Mouse (Mus musculus) liver, embryonic 12.5 days (tissue): ENCODE results near the gene Naa50. TPM values are rescaled to one million over a fixed set of nuclear protein-coding genes. Genes with fewer than 3 reads are reported as not detected.
A peak's percentile ranks its signal among the peaks of the same experiment; 100 is the strongest.

ENCODE experiments used
- ATAC-seq: fragments of 200-750 bp; cut with Nextera tagmentation; 2 replicates; pipeline ENCODE4 v1.8.0; 2017; ENCODE audit warnings: moderate number of reproducible peaks, mild to moderate bottlenecking, moderate library complexity
- H3K27ac ChIP-seq: fragments of 300-500 bp; sonication (generic); 2 replicates; pipeline ENCODE4 v1.5.1; 2016; ENCODE audit warnings: mild to moderate bottlenecking
- H3K27me3 ChIP-seq: fragments of 300-500 bp; sonication (generic); replicated peaks from 2 replicates; pipeline ENCODE4 v1.6.1; 2016; ENCODE audit warnings: mild to moderate bottlenecking, moderate library complexity
- H3K36me3 ChIP-seq: fragments of 300-500 bp; sonication (generic); 2 replicates; pipeline ENCODE4 v1.6.1; 2016; ENCODE audit warnings: mild to moderate bottlenecking, moderate library complexity
- H3K4me1 ChIP-seq: fragments of 300-500 bp; sonication (generic); 2 replicates; pipeline ENCODE4 v1.6.1; 2016
- H3K4me2 ChIP-seq: fragments of 300-500 bp; sonication (generic); 2 replicates; pipeline ENCODE4 v1.6.1; 2016; ENCODE audit warnings: mild to moderate bottlenecking, moderate library complexity
- H3K4me3 ChIP-seq: fragments of 300-500 bp; sonication (generic); 2 replicates; pipeline ENCODE4 v1.5.1; 2016; ENCODE audit warnings: mild to moderate bottlenecking, moderate library complexity
- H3K9ac ChIP-seq: fragments of 300-500 bp; sonication (generic); 2 replicates; pipeline ENCODE4 v1.6.1; 2016; ENCODE audit warnings: mild to moderate bottlenecking, moderate library complexity
- H3K9me3 ChIP-seq: fragments of 300-500 bp; sonication (generic); replicated peaks from 2 replicates; pipeline ENCODE4 v1.6.1; 2016; ENCODE audit warnings: mild to moderate bottlenecking, moderate library complexity
- WGBS: fragments of 180-500 bp; shearing (Covaris S2); methylation state at CpG from one replicate; pipeline ENCODE4 v1.1.7; 2016; ENCODE audit not compliant: insufficient replicate concordance; 5-methylcytosine and 5-hydroxymethylcytosine counted together
- polyA plus RNA-seq: library from polyadenylated mRNA; unstranded; fragments of >200 nt; fragmentation: Nextera tagmentation; extraction: Ambion mirVana; gene quantifications from 2 replicates; pipeline ENCODE4 v1.2.1, GENCODE M21; 2016

Gene Naa50
- polyA plus RNA-seq, 1 experiment from 2014 or later = 129 TPM

DNA sequence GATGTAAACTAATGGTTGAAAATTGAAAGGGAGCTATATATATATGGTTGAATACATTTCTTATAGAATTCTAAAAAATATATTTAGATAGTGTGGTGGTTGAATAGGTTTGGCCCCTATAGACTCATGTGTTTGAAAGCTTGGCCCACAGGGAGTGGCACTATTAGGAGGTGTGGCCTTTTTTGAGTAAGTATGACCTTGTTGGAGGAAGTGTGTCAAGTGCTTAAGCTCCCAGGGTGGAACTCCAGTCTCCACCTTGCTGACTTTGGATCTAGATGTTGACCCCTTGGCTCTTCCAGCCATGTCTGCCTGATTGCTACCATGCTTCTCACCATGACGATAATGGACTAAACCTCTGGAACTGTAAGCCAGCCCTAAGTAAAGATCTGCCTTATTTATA, 43.0 kb downstream of the Naa50 start:
- Histone ChIP-seq H3K9me3 (no peaks in the 10 kb centered on the region), H3K4me2 (no peak overlapping the region), H3K4me1 (peaks cover 18% of the 10 kb centered on the region), H3K9ac (no peak overlapping the region), H3K4me3 (no peak overlapping the region), H3K27me3 (no peaks in the 10 kb centered on the region), H3K36me3 (peaks cover 39% of the 10 kb centered on the region), H3K27ac (no peak overlapping the region)
- ATAC-seq = 0 out of 2 replicates have a peak, but pooled peaks have one; percentile 50
- WGBS = 86% methylated on average over 1 of the region's 1 CpGs

DNA sequence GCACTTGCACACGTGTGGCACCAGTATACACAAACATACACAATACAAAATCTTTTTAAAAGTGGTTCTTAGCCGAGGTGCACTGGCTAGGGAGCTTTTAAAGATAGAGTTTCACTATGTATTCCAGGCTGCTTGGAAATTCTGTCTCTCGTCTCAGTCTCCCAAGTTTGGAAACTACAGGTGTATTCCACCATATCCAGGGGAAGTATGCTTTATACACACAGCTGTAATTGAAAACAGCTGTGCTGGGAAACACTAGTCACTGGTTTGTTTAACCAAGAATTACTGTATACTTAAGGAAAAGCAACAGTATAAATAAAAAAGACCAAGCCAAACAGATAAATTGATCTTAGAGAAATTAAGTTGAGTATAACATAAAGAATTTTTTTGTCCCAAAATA, 45.1 kb downstream of the Naa50 start:
- H3K36me3 ChIP-seq = peaks cover 35% of the 10 kb centered on the region
- H3K27me3 ChIP-seq = no peaks in the 10 kb centered on the region
- H3K4me2 ChIP-seq = no peak overlapping the region
- WGBS = 76% methylated on average over 3 of the region's 3 CpGs
- H3K4me3 ChIP-seq = no peak overlapping the region
- peaks cover 4% of the 10 kb centered on the region; the same call in 1 of the 2 replicates for H3K9me3 ChIP-seq
- no peak overlapping the region for H3K27ac ChIP-seq
- peaks cover 4% of the 10 kb centered on the region for H3K4me1 ChIP-seq
- no peak overlapping the region for H3K9ac ChIP-seq
- no peak for ATAC-seq

DNA sequence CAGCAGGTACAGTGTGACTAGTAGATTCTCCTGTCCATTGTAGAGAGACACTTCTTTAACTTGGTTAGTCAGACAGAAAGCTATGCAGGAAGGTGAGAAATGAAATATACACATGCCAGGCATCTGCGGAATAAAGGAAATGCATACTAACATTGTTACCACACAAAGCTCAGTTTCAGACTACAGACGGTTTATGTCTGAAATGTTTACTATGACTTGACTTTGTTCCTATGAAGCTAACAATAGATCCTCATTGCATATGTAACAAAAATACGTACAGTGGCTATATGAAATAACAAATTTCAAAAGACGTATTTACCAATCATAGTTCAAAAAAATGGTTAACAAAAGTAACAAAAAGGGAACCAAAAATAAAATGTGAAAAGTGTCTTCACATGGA, 47.5 kb downstream of the Naa50 start:
- Histone ChIP-seq H3K9ac (no peak overlapping the region), H3K27ac (no peak overlapping the region), H3K4me1 (peaks cover 9% of the 10 kb centered on the region), H3K9me3 (peaks cover 4% of the 10 kb centered on the region; the same call in 1 of the 2 replicates), H3K27me3 (no peaks in the 10 kb centered on the region), H3K4me2 (no peak overlapping the region), H3K36me3 (peaks cover 31% of the 10 kb centered on the region), H3K4me3 (no peak overlapping the region)
- no peak for ATAC-seq
- WGBS = 92% methylated on average over 4 of the region's 4 CpGs

DNA sequence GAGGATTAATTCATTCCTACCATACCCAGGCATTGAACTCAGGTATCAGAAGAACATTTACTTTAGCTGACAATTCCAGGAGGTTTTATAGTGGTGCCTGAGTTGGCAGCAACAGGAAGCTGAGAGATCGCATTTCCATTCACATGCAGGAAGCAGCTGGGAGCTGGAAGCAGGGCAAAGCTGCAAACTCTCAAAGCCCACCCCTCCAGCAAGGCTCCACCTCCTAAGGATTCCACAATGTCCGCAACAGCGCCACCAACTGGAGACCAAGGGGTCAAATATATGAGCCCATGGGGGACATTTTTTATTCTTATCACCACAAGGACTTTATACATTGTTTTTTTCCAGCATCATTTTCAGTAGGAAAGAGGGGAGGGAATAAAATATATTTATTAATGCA, 49.1 kb downstream of the Naa50 start:
- Histone ChIP-seq H3K4me3 (no peak overlapping the region), H3K4me1 (peaks cover 10% of the 10 kb centered on the region), H3K36me3 (peaks cover 29% of the 10 kb centered on the region), H3K4me2 (no peak overlapping the region), H3K27me3 (no peaks in the 10 kb centered on the region), H3K9me3 (peaks cover 4% of the 10 kb centered on the region; the same call in 1 of the 2 replicates), H3K9ac (no peak overlapping the region), H3K27ac (no peak overlapping the region)
- 80% methylated on average over 3 of the region's 3 CpGs for WGBS
- no peak for ATAC-seq

DNA sequence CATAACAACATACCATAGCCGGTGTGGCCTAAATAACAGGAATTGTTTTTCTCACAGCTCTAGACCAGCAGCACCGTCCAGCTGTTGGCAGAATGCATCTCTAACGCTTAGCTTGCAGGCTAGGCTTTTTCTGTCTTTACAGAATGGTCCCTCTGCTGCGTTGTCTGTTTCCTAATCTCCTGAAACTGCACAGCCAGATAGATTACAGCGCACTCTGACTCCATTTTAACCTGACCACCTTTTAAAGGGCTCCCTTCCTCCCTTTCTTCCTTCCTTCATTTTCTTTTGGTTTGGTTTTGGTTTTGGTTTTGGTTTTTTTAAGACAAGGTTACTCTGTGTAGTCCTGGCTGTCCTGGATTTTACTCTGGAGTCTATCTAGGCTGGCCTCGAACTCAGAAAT, 50.4 kb downstream of the Naa50 start:
- H3K27ac ChIP-seq = no peak overlapping the region
- no peak overlapping the region for H3K4me3 ChIP-seq
- H3K27me3 ChIP-seq = no peaks in the 10 kb centered on the region
- ATAC-seq = no peak
- peaks cover 10% of the 10 kb centered on the region for H3K4me1 ChIP-seq
- WGBS = 64% methylated on average over 6 of the region's 6 CpGs
- no peak overlapping the region for H3K9ac ChIP-seq
- H3K9me3 ChIP-seq = peaks cover 4% of the 10 kb centered on the region; the same call in 1 of the 2 replicates
- H3K4me2 ChIP-seq = no peak overlapping the region
- peaks cover 23% of the 10 kb centered on the region for H3K36me3 ChIP-seq

DNA sequence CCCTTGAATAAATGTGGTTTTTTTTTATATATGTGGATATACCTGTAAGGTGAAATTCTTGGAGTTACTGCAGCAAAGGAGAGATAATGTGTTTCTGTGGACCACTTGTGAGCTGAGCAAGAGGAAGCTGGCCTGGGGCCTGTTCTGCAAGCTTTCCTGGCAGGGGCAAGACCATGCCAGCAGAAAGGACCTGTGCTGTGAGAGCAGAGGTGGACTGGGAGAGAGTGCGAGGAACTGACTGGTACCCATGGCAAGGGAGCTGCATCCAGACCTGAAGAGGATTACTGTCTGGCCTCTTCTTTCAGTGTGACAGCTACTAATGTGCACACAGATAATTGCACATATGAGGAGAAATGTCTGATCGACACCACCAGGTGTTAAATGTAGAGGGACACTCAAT, 51.3 kb downstream of the Naa50 start:
- peaks cover 4% of the 10 kb centered on the region; the same call in 1 of the 2 replicates for H3K9me3 ChIP-seq
- no peak overlapping the region for H3K4me3 ChIP-seq
- no peak overlapping the region for H3K4me2 ChIP-seq
- no peak overlapping the region for H3K27ac ChIP-seq
- H3K4me1 ChIP-seq = peaks cover 10% of the 10 kb centered on the region
- peaks cover 20% of the 10 kb centered on the region for H3K36me3 ChIP-seq
- no peaks in the 10 kb centered on the region for H3K27me3 ChIP-seq
- H3K9ac ChIP-seq = no peak overlapping the region
- WGBS = 90% methylated on average over 2 of the region's 2 CpGs
- no peak for ATAC-seq

DNA sequence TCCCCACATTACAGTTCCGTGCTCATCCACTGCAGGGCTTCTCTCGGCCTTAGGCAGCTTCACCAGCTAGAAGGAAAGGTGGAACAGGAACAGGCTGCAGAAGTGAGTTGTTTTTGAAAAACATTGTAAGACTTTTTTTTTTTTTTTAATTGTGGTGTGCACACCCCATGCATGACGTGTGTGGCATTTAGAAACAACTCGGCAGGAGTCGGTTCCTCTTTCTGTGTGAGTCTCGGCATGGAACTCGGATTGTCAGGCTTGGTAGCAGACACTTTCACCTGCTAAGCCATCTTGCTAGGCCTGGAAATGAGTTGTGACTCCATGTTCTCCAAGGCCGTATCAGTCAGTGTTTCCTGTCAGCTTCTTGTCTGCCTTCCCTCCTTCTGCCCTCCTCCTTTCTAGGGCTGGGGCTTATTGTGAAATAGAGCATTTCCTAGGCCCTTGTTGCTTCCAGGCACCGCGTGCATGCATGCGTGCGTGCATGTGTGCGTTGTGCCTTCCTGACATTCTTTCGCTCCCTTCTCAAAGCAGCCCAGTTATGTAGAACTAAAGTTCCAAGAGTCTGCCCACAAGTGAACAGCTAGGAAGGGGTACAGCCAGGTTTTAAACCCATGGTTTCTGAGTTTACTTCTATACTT, 59.6 kb downstream of the Naa50 start:
- no peak for ATAC-seq
- H3K9ac ChIP-seq = no peak overlapping the region
- H3K4me3 ChIP-seq = no peak overlapping the region
- no peaks in the 10 kb centered on the region for H3K27me3 ChIP-seq
- H3K4me2 ChIP-seq = no peak overlapping the region
- 64% methylated on average over 14 of the region's 14 CpGs for WGBS
- H3K36me3 ChIP-seq = peaks cover 55% of the 10 kb centered on the region
- no peaks in the 10 kb centered on the region for H3K4me1 ChIP-seq
- no peak overlapping the region for H3K27ac ChIP-seq
- H3K9me3 ChIP-seq = no peaks in the 10 kb centered on the region

DNA sequence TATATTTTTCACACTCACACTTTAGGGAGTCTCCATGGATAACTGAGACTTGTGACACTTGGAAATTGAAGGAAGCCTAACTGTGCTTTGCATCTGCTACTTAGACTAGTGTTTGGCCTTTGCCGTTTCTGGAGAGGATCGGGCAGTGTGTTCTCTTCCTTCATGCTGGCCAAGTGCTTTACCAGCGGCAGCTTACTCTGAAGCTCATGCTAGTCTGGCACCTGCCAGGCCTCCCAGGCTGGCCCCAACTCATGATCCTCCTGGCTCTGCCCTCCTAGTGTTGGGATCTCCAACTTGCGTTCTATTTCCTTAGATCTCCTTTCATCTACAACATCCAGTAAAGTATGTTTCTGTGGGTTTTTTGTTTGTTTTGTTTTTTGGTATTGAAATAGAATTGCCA, 60.5 kb downstream of the Naa50 start:
- Histone ChIP-seq H3K4me1 (no peaks in the 10 kb centered on the region), H3K9me3 (no peaks in the 10 kb centered on the region), H3K36me3 (peaks cover 63% of the 10 kb centered on the region), H3K27me3 (no peaks in the 10 kb centered on the region), H3K9ac (no peak overlapping the region), H3K4me2 (no peak overlapping the region), H3K4me3 (no peak overlapping the region), H3K27ac (no peak overlapping the region)
- WGBS = 91% methylated on average over 4 of the region's 4 CpGs
- ATAC-seq = no peak

DNA sequence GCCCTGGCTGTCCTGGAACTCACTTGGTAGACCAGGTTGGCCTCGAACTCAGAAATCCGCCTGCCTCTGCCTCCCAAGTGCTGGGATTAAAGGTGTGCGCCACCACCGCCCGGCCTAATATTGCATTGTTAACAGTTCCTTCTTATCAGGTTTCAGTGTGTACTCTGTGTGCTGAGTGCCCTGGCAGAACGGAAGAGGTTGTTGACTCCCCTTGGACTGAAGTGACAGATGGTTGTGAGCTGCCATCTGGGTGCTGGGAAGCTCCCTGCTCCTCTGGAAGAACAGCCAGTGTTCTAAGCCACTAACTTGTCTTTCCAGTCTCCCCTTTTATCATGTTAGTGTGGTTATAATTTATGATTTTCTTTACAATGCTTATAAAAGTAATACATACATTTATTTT, 64.7 kb downstream of the Naa50 start:
- H3K9me3 ChIP-seq = no peaks in the 10 kb centered on the region
- WGBS = 71% methylated on average over 6 of the region's 6 CpGs
- 0 out of 2 replicates have a peak, but pooled peaks cover 10% of the 10 kb centered on the region for H3K4me1 ChIP-seq
- H3K4me3 ChIP-seq = no peak overlapping the region
- H3K36me3 ChIP-seq = peaks cover 91% of the 10 kb centered on the region
- H3K27ac ChIP-seq = no peak overlapping the region
- ATAC-seq = no peak
- no peak overlapping the region for H3K4me2 ChIP-seq
- no peak overlapping the region for H3K9ac ChIP-seq
- H3K27me3 ChIP-seq = no peaks in the 10 kb centered on the region

DNA sequence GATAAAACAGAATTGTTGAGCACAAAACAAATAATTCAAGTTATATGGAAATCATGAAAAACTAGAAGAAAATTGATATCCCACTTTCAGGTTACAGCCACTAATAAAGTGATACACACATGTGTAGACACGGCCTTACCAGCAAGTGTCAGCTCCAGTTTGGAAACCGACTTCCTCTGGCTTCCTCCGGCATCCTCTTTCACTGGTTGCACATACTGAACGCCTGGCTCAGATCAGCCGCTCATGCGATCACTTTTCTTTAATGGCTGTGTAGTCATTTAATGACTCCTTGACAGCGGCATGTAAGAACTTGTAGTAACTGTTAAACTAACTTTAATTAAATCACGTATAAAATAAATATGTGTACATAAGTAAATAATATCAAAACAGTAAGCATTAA, 66.3 kb downstream of the Naa50 start:
- ATAC-seq = no peak
- H3K27ac ChIP-seq = no peak overlapping the region
- H3K4me3 ChIP-seq = no peak overlapping the region
- H3K9me3 ChIP-seq = no peaks in the 10 kb centered on the region
- H3K36me3 ChIP-seq = peaks cover 87% of the 10 kb centered on the region
- 94% methylated on average over 8 of the region's 8 CpGs for WGBS
- no peak overlapping the region for H3K4me2 ChIP-seq
- peaks cover 25% of the 10 kb centered on the region for H3K4me1 ChIP-seq
- H3K9ac ChIP-seq = no peak overlapping the region
- H3K27me3 ChIP-seq = no peaks in the 10 kb centered on the region

DNA sequence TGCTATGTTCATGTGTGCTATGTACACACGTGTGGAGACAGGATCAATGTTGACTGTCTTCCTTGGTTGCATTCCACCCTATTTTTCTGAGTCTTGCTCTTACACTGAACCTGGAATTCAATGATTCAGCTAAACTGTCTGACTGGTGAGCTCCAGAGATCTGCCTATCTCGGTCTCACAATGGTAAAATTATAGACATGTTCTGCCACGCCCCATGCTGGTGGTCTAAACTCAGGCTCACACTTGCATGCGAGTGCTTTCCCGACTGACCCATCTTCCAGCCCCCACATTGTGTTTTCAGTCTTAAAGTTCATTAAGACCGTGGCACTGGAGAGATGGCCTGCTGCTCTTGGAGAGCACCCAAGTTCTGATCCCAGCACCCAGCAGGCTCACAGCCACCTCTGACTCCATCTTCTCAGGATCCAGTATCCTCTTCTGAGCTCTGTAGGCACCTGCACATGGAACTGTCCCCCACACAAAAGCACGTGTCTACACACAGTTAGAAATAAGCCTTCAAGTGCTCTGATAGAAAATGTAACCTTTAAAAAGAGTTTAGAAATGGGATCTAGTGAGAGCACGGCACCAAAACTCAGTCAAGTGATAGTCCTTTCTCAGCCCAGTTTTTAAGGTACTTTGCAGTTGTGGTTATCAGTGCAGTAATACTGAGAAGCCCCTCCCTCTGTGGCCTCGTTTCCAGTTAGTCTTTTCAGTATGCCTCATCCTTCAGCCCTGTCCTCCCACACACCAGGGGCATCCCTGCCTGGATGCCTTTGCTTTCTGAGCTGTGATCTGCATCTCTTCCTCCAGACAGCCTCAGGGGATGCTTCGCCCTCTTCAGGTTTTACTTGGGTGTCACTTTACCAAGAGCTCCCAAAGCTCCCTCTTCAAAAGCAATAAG, 70.8 kb downstream of the Naa50 start:
- Histone ChIP-seq H3K4me3 (no peak overlapping the region), H3K27ac (peak overlapping the region; percentile 74), H3K4me2 (peak overlapping the region; percentile 34), H3K4me1 (peaks cover 27% of the 10 kb centered on the region), H3K36me3 (peaks cover 90% of the 10 kb centered on the region), H3K9me3 (no peaks in the 10 kb centered on the region), H3K27me3 (no peaks in the 10 kb centered on the region), H3K9ac (peak overlapping the region; percentile 24; the same call in 1 of the 2 replicates)
- 46% methylated on average over 10 of the region's 10 CpGs for WGBS
- ATAC-seq = peak; percentile 83

DNA sequence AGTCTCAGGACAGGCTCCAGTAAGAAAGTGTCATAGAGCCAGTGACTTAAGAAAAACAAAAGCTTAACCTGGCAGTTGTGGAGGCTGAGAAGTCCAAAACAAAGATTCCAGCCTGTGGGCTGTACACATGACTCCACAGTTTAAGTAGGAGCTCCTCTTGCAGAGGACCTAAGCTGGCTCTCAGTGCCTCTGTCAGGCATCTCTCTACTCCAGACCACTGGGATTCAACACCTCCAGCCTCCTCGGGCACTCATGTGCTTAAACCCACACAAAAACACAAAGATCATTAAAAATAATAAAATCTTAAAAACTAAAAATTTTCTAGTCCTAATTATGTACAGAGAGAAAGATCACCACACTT, 71.4 kb downstream of the Naa50 start:
- Histone ChIP-seq H3K9ac (no peak overlapping the region), H3K27me3 (no peaks in the 10 kb centered on the region), H3K4me1 (peaks cover 27% of the 10 kb centered on the region), H3K9me3 (no peaks in the 10 kb centered on the region), H3K4me2 (no peak overlapping the region), H3K4me3 (no peak overlapping the region), H3K36me3 (peaks cover 90% of the 10 kb centered on the region), H3K27ac (peak overlapping the region; percentile 74)
- ATAC-seq = no peak
- 79% methylated on average over 1 of the region's 1 CpGs for whole genome bisulfite sequencing
